Mouse (Mus musculus) brain, embryonic 14.5 days (tissue): Measurements from ENCODE around the gene Chst12.

Experiments used
- CTCF ChIP-seq: fragments of 200-500 bp; IDR thresholded peaks from 2 replicates; pipeline ENCODE4 v1.5.1; 2012; ENCODE audit warnings: inconsistent platforms, mild to moderate bottlenecking, moderate library complexity, borderline replicate concordance; ENCODE audit not compliant: insufficient read depth, insufficient read length; ENCODE audit errors: extremely low read depth
- POLR2A ChIP-seq: fragments of 200-500 bp; IDR thresholded peaks from 2 replicates; pipeline ENCODE4 v1.6.1; 2012; ENCODE audit warnings: mild to moderate bottlenecking, inconsistent platforms, borderline replicate concordance; ENCODE audit not compliant: poor library complexity, insufficient read depth, insufficient read length, severe bottlenecking; ENCODE audit errors: extremely low read depth

- TF ChIP-seq CTCF (no peak), POLR2A (no peak)
These were observed 8.6 kb downstream of the Chst12 start for GRCm38 (mm10) chr5:140513921-140514320.
